Mouse (Mus musculus) hematopoietic stem cell, adult 5-6 weeks (primary cell): Measurements from ENCODE around the gene C030005K15Rik. TPM values are rescaled to one million over a fixed set of nuclear protein-coding genes. Genes with fewer than 3 reads are reported as not detected.

Experiments used
- ATAC-seq, 2 experiments: fragments of 125-278 bp in 1 of 2; replicated peaks in 1 of 2; 2 replicates each; pipeline ENCODE4 v1.8.0; 2016 to 2017; ENCODE audit warnings: inconsistent platforms in 2 of 2, mild to moderate bottlenecking in 2 of 2, moderate number of reproducible peaks in 2 of 2, low read depth in 1 of 2, moderate TSS enrichment in 1 of 2; ENCODE audit not compliant: low FRiP score in 2 of 2, poor library complexity in 2 of 2, severe bottlenecking in 2 of 2, insufficient read depth in 1 of 2, low TSS enrichment in 1 of 2
- total RNA-seq: library from RNA; stranded (forward); fragments of 172-1452, 232-1000 nt; gene quantifications from 2 replicates; pipeline ENCODE4 v1.2.3, GENCODE M21; 2017

The C030005K15Rik gene
- total RNA-seq, 1 experiment from 2014 or later, result not detected

DNA sequence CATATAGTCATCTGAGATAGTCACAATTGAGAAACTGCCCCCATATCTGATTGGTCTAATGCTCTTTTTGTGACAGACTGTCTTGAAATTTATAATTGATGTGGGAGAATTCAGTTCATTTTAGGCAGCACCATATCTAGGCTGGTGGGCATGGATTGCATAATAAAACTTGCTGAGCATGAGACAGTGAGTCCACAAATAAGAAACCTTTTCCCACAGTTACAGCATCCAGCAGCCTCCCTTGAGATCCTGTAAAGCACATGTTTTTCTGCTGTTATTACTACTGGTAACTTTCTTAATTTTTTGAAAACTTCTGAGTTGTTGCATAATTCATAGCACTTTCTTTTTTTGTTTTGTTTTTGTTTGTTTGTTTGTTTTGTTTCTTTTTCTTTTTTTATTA, 43.6 kb downstream of the C030005K15Rik start:
- no peak for ATAC-seq

Other genes starting within 250 kb of the C030005K15Rik start
- not detected in 2 replicates for gene Dcn, start 247.1 kb downstream of the C030005K15Rik start, total RNA-seq
- gene Lum, start 161.6 kb downstream of the C030005K15Rik start, total RNA-seq, result not detected in 2 replicates
- not detected in 2 replicates for gene Kera, start 119.9 kb downstream of the C030005K15Rik start, total RNA-seq
- gene Epyc, start 82.7 kb downstream of the C030005K15Rik start, total RNA-seq, result not detected in 2 replicates
- not detected in 2 replicates for gene Ccer1, start 33.7 kb downstream of the C030005K15Rik start, total RNA-seq